Mouse (Mus musculus): ENCODE data around the gene Cebpg. TPM values are rescaled to one million over a fixed set of nuclear protein-coding genes. Genes with fewer than 3 reads are reported as not detected.
A peak's percentile ranks its signal among the peaks of the same experiment; 100 is the strongest.

Gene Cebpg
- polyA plus RNA-seq, 1 experiment from 2014 or later: 33.7 TPM

DNA sequence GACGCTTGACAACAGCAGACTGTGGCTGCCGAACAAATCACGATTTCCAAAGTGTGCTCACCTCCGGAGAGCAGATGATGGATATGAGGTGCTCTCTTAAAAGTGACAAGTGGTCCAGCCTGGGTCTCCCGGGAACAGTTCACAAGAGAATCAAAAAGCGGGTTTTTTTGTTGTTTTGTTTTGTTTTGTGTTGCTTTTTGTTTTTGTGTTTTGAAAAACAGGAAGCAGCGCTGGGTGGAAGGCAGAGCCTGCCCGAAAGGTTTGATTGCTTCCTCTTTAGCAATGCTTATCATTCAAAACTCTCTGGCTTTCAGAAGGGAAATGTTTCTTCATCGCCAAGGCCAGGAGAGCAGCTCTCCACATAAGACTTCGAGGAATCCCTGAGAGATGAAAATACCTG is 626 bp upstream of the Cebpg start:
- Histone ChIP-seq H3K9me3 (ENCODE audit: control insufficient read depth, low read length) (0 out of 2 replicates have a peak, but pooled peaks cover 2% of the 10 kb centered on the region), H3K36me3 (ENCODE audit: control insufficient read depth, insufficient read depth, low read length) (peaks cover 4% of the 10 kb centered on the region; the same call in 1 of the 2 replicates), H3K9ac (ENCODE audit: low read length) (peak overlapping the region; percentile 86), H3K27me3 (replicated peaks; ENCODE audit: control insufficient read depth, insufficient read depth, low read length) (no peaks in the 10 kb centered on the region), H3K4me2 (ENCODE audit: low read length) (peak overlapping the region; percentile 83), H3K4me3 (ENCODE audit: low read depth, low read length) (peak overlapping the region; percentile 87), H3K27ac (ENCODE audit: low read depth) (no peak overlapping the region), H3K4me1 (replicated peaks; ENCODE audit: control insufficient read depth, insufficient read depth, low read length) (peaks cover 24% of the 10 kb centered on the region)
- DNase-seq (ENCODE audit: low spot score) (no peak), ATAC-seq (replicated peaks; ENCODE audit: low FRiP score, low TSS enrichment, low read depth) (no peak)
- 21% methylated on average over 10 of the region's 10 CpGs for WGBS

DNA sequence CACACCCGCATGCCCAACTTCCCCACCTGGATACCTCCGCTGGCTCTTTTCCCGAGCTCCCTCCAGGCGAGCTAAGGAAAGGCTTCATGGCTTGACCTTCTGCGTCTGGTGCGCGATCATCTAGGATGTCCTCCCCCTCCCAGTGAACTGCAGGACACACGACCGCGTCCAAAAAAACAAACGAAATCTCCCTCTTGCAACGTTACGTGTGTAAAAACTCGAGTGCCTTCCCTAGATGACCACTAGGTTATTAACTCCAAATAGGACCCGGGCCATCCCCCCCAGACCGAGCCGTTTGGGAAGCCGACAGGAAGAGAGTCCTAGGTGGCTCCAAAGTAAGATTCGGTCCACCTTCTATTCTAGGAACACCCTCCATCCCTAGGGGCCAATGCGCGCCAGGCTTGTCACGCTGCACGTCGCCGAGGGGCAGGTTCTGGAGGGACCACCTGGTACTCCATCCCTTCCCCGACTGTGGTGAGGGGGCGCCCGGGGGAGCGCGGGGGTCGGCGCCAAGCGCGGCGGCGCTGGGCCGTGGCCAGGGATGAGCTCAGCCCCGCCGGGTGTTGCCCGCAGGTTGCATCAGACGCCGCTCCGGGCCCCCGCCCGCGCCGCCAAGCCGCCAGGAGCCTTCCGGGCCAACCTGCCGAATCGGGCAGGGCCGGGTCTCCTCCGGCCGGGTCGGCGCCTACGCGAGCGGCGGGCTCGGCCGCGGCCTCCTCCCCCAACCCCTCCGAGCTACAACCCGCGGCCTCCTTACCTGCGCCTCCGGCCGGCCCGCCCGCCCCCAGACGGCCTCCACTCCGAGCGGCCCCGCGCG is 546 bp downstream of the Cebpg start:
- H3K36me3 ChIP-seq (ENCODE audit: control insufficient read depth, insufficient read depth, low read length): peaks cover 4% of the 10 kb centered on the region
- H3K27me3 ChIP-seq (replicated peaks; ENCODE audit: control insufficient read depth, insufficient read depth, low read length): no peaks in the 10 kb centered on the region
- peak; percentile 74 for DNase-seq (ENCODE audit: low spot score)
- H3K4me2 ChIP-seq (ENCODE audit: low read length): peak overlapping the region; percentile 87
- H3K4me1 ChIP-seq (replicated peaks; ENCODE audit: control insufficient read depth, insufficient read depth, low read length): peaks cover 24% of the 10 kb centered on the region
- under 1% methylated on average over 64 of the region's 77 CpGs for WGBS
- H3K9ac ChIP-seq (ENCODE audit: low read length): peak overlapping the region; percentile 86
- H3K9me3 ChIP-seq (ENCODE audit: control insufficient read depth, low read length): 0 out of 2 replicates have a peak, but pooled peaks cover 2% of the 10 kb centered on the region
- H3K4me3 ChIP-seq (ENCODE audit: low read depth, low read length): peak overlapping the region; percentile 87
- peak overlapping the region; percentile 80 for H3K27ac ChIP-seq (ENCODE audit: low read depth)
- peak; percentile 91 for ATAC-seq (replicated peaks; ENCODE audit: low FRiP score, low TSS enrichment, low read depth)

DNA sequence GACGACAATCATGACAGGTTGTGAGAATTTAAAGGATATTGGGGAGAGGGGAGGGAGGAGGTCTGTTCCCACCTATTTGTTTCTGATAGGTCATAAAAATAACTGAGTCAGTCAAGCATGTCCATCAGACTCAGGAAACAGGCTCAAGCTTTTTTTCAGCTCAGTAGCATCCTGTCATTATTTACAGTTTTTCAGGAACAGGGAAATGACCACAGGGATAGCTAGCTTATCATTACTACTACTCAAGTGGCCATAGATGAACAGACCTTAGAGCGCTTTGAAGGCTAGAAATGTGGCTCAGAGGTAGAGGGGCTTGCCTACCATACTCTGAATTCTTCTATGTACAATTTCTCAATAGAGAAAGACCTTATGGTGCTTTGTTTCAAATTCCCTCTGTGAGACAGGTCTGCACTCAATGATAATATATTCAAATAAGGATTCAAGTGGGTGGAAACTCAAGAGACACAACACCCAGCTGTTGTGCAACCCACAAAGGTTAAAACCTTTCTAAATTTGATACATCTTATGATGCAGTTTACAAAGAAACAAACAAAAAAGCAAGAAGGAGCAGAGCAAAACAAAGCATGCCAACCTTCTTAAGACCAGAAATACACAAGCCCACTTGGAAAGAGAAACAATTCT is 1.3 kb downstream of the Cebpg start:
- H3K27ac ChIP-seq (ENCODE audit: low read depth): no peak overlapping the region

DNA sequence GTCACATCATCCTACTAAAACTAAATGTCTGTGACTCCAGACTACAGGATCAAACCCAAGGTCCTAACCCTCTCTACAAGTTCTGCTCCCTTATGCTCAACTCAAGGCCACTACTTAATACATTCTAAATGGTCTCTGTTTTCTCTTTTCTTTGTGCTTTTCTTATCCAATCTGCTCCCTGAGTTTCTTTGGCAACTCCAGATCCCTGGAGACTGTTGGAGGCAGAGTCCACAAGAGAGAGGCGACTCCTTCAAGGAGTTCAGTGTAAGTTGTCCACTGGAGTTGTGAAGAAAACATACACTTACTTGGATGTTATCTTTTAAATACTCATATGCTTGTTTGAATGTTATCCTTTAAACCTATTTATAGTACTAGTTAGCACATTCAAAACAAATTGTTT is 2.1 kb downstream of the Cebpg start:
- Histone ChIP-seq H3K4me1 (replicated peaks; ENCODE audit: control insufficient read depth, insufficient read depth, low read length) (peaks cover 24% of the 10 kb centered on the region), H3K9me3 (ENCODE audit: control insufficient read depth, low read length) (no peaks in the 10 kb centered on the region), H3K4me2 (ENCODE audit: low read length) (no peak overlapping the region), H3K9ac (ENCODE audit: low read length) (no peak overlapping the region), H3K36me3 (ENCODE audit: control insufficient read depth, insufficient read depth, low read length) (peaks cover 19% of the 10 kb centered on the region), H3K27me3 (replicated peaks; ENCODE audit: control insufficient read depth, insufficient read depth, low read length) (no peaks in the 10 kb centered on the region), H3K27ac (ENCODE audit: low read depth) (no peak overlapping the region), H3K4me3 (ENCODE audit: low read depth, low read length) (no peak overlapping the region)
- DNase-seq (ENCODE audit: low spot score) (no peak), ATAC-seq (replicated peaks; ENCODE audit: low FRiP score, low TSS enrichment, low read depth) (no peak)
- WGBS: 83% methylated on average over 1 of the region's 1 CpGs

More for the DNA sequence above, 1.3 kb downstream of the Cebpg start:
- H3K27me3 ChIP-seq (replicated peaks; ENCODE audit: control insufficient read depth, insufficient read depth, low read length): no peaks in the 10 kb centered on the region
- peaks cover 24% of the 10 kb centered on the region for H3K4me1 ChIP-seq (replicated peaks; ENCODE audit: control insufficient read depth, insufficient read depth, low read length)
- ATAC-seq (replicated peaks; ENCODE audit: low FRiP score, low TSS enrichment, low read depth): no peak
- no peak for DNase-seq (ENCODE audit: low spot score)
- peaks cover 11% of the 10 kb centered on the region for H3K36me3 ChIP-seq (ENCODE audit: control insufficient read depth, insufficient read depth, low read length)
- peak overlapping the region; percentile 86 for H3K9ac ChIP-seq (ENCODE audit: low read length)
- 0 out of 2 replicates have a peak, but pooled peaks cover 2% of the 10 kb centered on the region for H3K9me3 ChIP-seq (ENCODE audit: control insufficient read depth, low read length)
- WGBS: 59% methylated on average over 2 of the region's 2 CpGs
- peak overlapping the region; percentile 87 for H3K4me2 ChIP-seq (ENCODE audit: low read length)
- peak overlapping the region; percentile 87 for H3K4me3 ChIP-seq (ENCODE audit: low read depth, low read length)

DNA sequence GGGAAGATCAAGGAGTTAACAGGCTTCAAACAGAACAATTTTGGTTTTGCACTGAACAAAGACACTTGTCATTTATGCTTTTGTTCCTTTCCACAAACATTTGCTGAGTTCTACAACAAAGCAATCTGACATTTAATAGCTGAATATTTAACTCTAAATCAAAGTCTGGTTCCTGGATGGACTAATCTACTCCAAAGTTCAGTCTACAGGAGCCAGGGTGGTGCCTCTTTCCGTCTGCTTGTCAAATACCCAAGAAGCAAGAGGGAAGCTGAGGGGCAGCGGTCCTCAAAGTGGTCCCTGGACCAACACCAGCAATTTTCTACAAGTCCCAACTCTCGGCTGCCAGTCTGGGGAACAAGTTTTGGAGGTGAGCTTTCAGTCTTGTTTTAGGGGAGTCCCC is 3.2 kb downstream of the Cebpg start:
- H3K36me3 ChIP-seq (ENCODE audit: control insufficient read depth, insufficient read depth, low read length): peaks cover 27% of the 10 kb centered on the region
- peaks cover 24% of the 10 kb centered on the region for H3K4me1 ChIP-seq (replicated peaks; ENCODE audit: control insufficient read depth, insufficient read depth, low read length)
- ATAC-seq (replicated peaks; ENCODE audit: low FRiP score, low TSS enrichment, low read depth) (no peak), DNase-seq (ENCODE audit: low spot score) (no peak)
- no peak overlapping the region for H3K27ac ChIP-seq (ENCODE audit: low read depth)
- H3K9me3 ChIP-seq (ENCODE audit: control insufficient read depth, low read length): no peaks in the 10 kb centered on the region
- H3K4me2 ChIP-seq (ENCODE audit: low read length): no peak overlapping the region
- 83% methylated on average over 3 of the region's 3 CpGs for WGBS
- no peak overlapping the region for H3K9ac ChIP-seq (ENCODE audit: low read length)
- H3K4me3 ChIP-seq (ENCODE audit: low read depth, low read length): no peak overlapping the region
- no peaks in the 10 kb centered on the region for H3K27me3 ChIP-seq (replicated peaks; ENCODE audit: control insufficient read depth, insufficient read depth, low read length)

DNA sequence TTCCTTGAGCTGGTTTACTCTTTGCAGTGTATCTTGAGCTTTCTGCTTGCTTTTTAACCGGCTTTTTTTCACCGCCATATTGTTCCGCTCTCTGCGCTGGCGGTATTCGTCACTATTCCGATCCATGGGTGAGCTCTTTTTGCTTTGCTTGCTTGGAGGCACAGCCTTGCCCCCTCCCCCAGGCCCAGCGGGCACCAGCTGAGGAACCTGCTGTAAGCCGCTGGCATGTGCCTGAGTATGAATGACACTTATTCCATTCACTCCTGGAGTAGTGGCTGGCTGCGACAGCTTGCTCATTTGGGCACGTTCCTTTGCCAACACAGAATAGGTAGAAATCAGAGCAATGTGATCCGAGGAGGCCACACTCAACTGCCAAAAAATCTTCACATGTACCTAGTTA is 5.8 kb downstream of the Cebpg start:
- peaks cover 18% of the 10 kb centered on the region for H3K4me1 ChIP-seq (replicated peaks; ENCODE audit: control insufficient read depth, insufficient read depth, low read length)
- no peak overlapping the region for H3K27ac ChIP-seq (ENCODE audit: low read depth)
- H3K9me3 ChIP-seq (ENCODE audit: control insufficient read depth, low read length): no peaks in the 10 kb centered on the region
- DNase-seq (ENCODE audit: low spot score): no peak
- H3K36me3 ChIP-seq (ENCODE audit: control insufficient read depth, insufficient read depth, low read length): peaks cover 39% of the 10 kb centered on the region
- H3K9ac ChIP-seq (ENCODE audit: low read length): no peak overlapping the region
- ATAC-seq (replicated peaks; ENCODE audit: low FRiP score, low TSS enrichment, low read depth): no peak
- H3K27me3 ChIP-seq (replicated peaks; ENCODE audit: control insufficient read depth, insufficient read depth, low read length): no peaks in the 10 kb centered on the region
- H3K4me3 ChIP-seq (ENCODE audit: low read depth, low read length): no peak overlapping the region
- H3K4me2 ChIP-seq (ENCODE audit: low read length): no peak overlapping the region
- WGBS: 94% methylated on average over 12 of the region's 12 CpGs

DNA sequence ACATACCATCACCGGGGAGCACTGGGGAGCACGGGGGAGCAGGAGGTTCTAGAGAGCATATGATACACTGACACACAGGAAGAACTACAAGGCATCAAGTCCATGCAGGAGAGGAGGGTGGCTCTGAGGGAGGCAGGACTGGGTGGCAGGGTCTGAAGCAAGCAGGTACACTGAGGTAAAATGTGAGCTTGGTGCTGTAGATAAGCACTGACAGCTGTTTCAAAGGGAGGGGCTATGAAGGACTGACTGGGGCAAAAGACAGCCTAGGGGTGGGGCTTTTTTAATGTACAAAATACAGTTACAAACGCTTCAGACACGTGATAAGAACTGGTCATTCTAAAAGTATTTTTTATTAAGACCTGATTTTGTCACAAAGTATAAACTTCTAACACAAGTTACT is 10.3 kb downstream of the Cebpg start:
- no peak overlapping the region for H3K4me3 ChIP-seq (ENCODE audit: low read depth, low read length)
- no peaks in the 10 kb centered on the region for H3K4me1 ChIP-seq (replicated peaks; ENCODE audit: control insufficient read depth, insufficient read depth, low read length)
- H3K4me2 ChIP-seq (ENCODE audit: low read length): no peak overlapping the region
- no peaks in the 10 kb centered on the region for H3K27me3 ChIP-seq (replicated peaks; ENCODE audit: control insufficient read depth, insufficient read depth, low read length)
- H3K36me3 ChIP-seq (ENCODE audit: control insufficient read depth, insufficient read depth, low read length): peaks cover 77% of the 10 kb centered on the region
- ATAC-seq (replicated peaks; ENCODE audit: low FRiP score, low TSS enrichment, low read depth) (no peak), DNase-seq (ENCODE audit: low spot score) (no peak)
- no peaks in the 10 kb centered on the region for H3K9me3 ChIP-seq (ENCODE audit: control insufficient read depth, low read length)
- WGBS: 89% methylated on average over 4 of the region's 4 CpGs
- no peak overlapping the region for H3K9ac ChIP-seq (ENCODE audit: low read length)
- H3K27ac ChIP-seq (ENCODE audit: low read depth): no peak overlapping the region

DNA sequence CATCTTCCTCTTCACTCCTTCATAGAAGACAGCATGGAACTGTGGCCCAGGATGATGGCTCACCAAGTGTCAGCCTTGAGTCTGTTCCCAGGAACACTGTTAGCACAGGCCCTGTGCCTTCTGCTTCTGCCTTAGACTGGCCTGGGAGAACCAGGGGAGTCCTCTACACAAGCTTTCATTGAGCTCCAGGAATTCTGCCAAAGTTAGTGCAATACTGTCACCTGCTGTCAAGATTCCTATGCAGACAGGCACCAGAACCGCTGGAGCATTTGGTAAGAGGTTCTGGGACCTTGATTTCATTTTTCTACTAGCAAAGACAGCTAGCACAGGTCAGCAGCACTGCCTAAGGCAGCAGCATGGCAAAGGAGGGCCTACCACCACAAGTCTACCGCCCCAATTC is 11.7 kb downstream of the Cebpg start:
- ATAC-seq (replicated peaks; ENCODE audit: low FRiP score, low TSS enrichment, low read depth) (no peak), DNase-seq (ENCODE audit: low spot score) (no peak)
- H3K27ac ChIP-seq (ENCODE audit: low read depth): no peak overlapping the region
- no peak overlapping the region for H3K4me2 ChIP-seq (ENCODE audit: low read length)
- no peaks in the 10 kb centered on the region for H3K27me3 ChIP-seq (replicated peaks; ENCODE audit: control insufficient read depth, insufficient read depth, low read length)
- H3K4me1 ChIP-seq (replicated peaks; ENCODE audit: control insufficient read depth, insufficient read depth, low read length): no peaks in the 10 kb centered on the region
- WGBS: 83% methylated on average over 2 of the region's 2 CpGs
- peaks cover 71% of the 10 kb centered on the region for H3K36me3 ChIP-seq (ENCODE audit: control insufficient read depth, insufficient read depth, low read length)
- H3K4me3 ChIP-seq (ENCODE audit: low read depth, low read length): no peak overlapping the region
- no peaks in the 10 kb centered on the region for H3K9me3 ChIP-seq (ENCODE audit: control insufficient read depth, low read length)
- H3K9ac ChIP-seq (ENCODE audit: low read length): no peak overlapping the region

Measured in intestine, embryonic 14.5 days (tissue).